Mouse (Mus musculus): ENCODE measurements around the gene Gtf2f2. TPM values are rescaled to one million over a fixed set of nuclear protein-coding genes. Genes with fewer than 3 reads are reported as not detected.
"Not testable (repeated sequence)": the region's sequence is repeated elsewhere in the genome, so short reads cannot be mapped to it uniquely, and the experiment has no call there.

The Gtf2f2 gene
- polyA plus RNA-seq, 1 experiment, result 30.2 TPM

DNA sequence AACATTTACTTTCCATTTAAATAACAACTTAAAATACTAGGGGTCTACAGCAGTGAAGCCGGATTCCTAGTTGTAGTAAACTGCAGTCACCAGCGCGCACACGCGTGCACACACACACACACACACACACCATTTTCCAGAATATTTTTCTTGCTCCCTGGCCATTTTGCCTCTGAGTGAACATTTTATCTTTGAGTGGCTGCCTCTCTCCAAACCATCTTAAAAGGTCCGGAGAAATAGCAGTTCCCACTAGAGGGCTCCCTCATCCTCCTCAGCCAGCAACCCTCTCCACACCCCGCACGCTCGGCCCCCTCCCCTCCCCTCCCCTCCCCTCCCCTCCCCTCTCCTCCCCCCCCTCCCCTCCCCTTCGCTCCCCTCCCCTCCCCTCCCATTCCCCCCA is 140.0 kb downstream of the Gtf2f2 start:
- no peak overlapping the region for H3K4me3 ChIP-seq (ENCODE audit: insufficient read depth, poor library complexity, severe bottlenecking)
- H3K79me3 ChIP-seq (ENCODE audit: low read depth), result no peaks in the 10 kb centered on the region

DNA sequence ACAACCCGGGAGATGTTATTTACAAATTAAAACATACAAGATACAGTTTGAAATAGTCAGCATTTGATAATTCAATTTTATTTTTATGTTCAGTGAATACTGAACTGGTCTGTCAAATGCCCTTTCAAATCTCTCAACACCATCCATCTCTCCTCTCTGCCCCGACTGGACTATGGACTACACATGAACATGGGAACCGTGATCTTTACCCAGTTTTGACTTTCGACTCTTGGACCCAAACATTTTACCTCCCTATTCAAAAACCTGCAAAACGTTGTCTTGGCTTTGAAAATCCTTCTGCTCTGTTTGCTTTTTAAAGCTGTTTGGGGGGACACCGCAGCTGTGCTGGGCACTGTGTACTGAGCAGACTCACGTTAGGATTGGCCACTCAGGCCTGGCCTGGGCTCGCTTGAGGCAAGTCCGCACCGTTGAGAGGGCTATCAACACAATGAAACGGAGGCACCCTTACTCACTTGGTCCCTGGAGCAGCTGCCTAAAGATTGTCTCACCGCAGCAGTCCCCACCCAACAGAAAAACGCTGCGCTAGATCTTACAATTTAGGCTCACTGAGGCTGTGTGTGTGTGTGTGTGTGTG is 140.8 kb downstream of the Gtf2f2 start:
- H3K27me3 ChIP-seq (ENCODE audit: control insufficient read depth, insufficient read depth, insufficient read length), result no peaks in the 10 kb centered on the region
- TF ChIP-seq MYOD1 (IDR thresholded peaks at IDR 0.05; ENCODE audit: control insufficient read depth, insufficient read length, low read depth) (no peak), MAX (IDR thresholded peaks at IDR 0.05) (no peak), USF1 (IDR thresholded peaks at IDR 0.05; ENCODE audit: low read depth) (no peak), MYOG (IDR thresholded peaks at IDR 0.05; ENCODE audit: control insufficient read depth, extremely low read depth, insufficient read length) (no peak), CEBPB (IDR thresholded peaks at IDR 0.05; ENCODE audit: low read depth) (no peak), FOSL1 (IDR thresholded peaks at IDR 0.05; ENCODE audit: insufficient read depth, low read length, poor library complexity, severe bottlenecking) (no peak), CTCF (IDR thresholded peaks at IDR 0.05; ENCODE audit: control insufficient read depth, insufficient read depth, insufficient read length) (no peak)
- H3ac ChIP-seq (ENCODE audit: control insufficient read depth, insufficient read length, low read depth), result no peak overlapping the region
- H3K79me2 ChIP-seq (ENCODE audit: control insufficient read depth, insufficient read depth), result no peaks in the 10 kb centered on the region
- no peaks in the 10 kb centered on the region for H3K36me3 ChIP-seq (ENCODE audit: control insufficient read depth, insufficient read depth)
- no peaks in the 10 kb centered on the region for H3K79me3 ChIP-seq (ENCODE audit: low read depth)
- H3K4me3 ChIP-seq (ENCODE audit: insufficient read depth, poor library complexity, severe bottlenecking), result no peak overlapping the region

More for the DNA sequence above, 140.0 kb downstream of the Gtf2f2 start:
- no peak overlapping the region for H3ac ChIP-seq (ENCODE audit: control insufficient read depth, insufficient read length, low read depth)
- no peaks in the 10 kb centered on the region for H3K79me2 ChIP-seq (ENCODE audit: control insufficient read depth, insufficient read depth)
- H3K27me3 ChIP-seq (ENCODE audit: control insufficient read depth, insufficient read depth, insufficient read length), result no peaks in the 10 kb centered on the region
- H3K36me3 ChIP-seq (ENCODE audit: control insufficient read depth, insufficient read depth), result no peaks in the 10 kb centered on the region
- TF ChIP-seq MYOG (IDR thresholded peaks at IDR 0.05; ENCODE audit: control insufficient read depth, extremely low read depth, insufficient read length) (no peak), CTCF (IDR thresholded peaks at IDR 0.05; ENCODE audit: control insufficient read depth, insufficient read depth, insufficient read length) (no peak), MAX (IDR thresholded peaks at IDR 0.05) (no peak), MYOD1 (IDR thresholded peaks at IDR 0.05; ENCODE audit: control insufficient read depth, insufficient read length, low read depth) (no peak), FOSL1 (IDR thresholded peaks at IDR 0.05; ENCODE audit: insufficient read depth, low read length, poor library complexity, severe bottlenecking) (no peak), CEBPB (IDR thresholded peaks at IDR 0.05; ENCODE audit: low read depth) (no peak), USF1 (IDR thresholded peaks at IDR 0.05; ENCODE audit: low read depth) (no peak)

DNA sequence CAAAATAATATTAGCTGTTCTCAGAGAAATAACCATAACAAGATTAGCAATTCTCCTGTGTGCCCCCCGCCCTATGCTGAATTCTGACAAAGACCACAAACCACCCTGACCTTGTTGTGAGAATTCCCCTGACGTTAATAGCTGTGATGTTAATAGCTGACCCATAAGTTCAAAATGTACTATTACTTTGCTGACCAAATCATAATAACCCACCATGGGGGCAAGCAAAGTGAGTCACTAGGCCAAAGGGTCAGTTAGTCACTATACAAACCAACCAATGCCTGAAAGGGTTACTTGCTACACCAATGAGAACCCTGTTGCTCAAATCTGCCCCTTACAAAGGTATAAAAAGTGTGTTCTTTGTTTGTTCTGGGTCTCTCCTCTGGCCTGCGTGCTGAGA is 142.6 kb downstream of the Gtf2f2 start:
- not testable (repeated sequence) for H3K79me2 ChIP-seq (ENCODE audit: control insufficient read depth, insufficient read depth); H3K79me3 ChIP-seq (ENCODE audit: low read depth); H3ac ChIP-seq (ENCODE audit: control insufficient read depth, insufficient read length, low read depth); H3K4me3 ChIP-seq (ENCODE audit: insufficient read depth, poor library complexity, severe bottlenecking); H3K27me3 ChIP-seq (ENCODE audit: control insufficient read depth, insufficient read depth, insufficient read length); H3K36me3 ChIP-seq (ENCODE audit: control insufficient read depth, insufficient read depth)

DNA sequence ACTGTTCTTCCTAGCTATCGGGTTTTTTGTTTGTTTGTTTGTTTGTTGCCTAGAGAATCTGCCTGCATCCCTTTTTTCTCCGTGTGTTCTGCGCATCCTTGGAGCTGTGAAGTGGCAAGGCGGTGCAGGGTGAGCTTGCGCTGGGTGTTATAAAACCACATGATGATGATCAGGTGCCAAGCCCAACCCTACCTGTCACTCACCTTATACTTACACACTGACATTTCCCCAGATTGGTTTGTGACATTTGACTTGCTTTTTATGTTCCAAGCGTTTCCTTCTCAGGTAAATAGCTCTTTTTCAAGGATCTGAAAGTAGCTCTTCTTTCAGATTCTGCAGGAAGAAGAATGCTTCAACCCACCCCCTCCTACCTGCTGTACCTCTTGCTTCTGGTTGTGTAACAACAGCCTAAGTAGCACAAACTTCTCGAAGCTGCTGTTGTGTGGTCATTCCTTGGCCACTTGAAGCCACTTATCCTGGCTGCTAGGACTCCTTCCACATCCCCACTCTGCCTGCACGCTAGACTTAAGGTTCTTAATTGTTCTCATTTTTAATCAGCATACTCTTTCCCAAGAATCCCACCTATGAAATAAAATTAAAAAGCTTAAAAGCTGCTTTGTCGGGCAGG is 143.8 kb downstream of the Gtf2f2 start:
- TF ChIP-seq CEBPB (IDR thresholded peaks at IDR 0.05; ENCODE audit: low read depth) (no peak), MAX (IDR thresholded peaks at IDR 0.05) (no peak), FOSL1 (IDR thresholded peaks at IDR 0.05; ENCODE audit: insufficient read depth, low read length, poor library complexity, severe bottlenecking) (no peak), USF1 (IDR thresholded peaks at IDR 0.05; ENCODE audit: low read depth) (no peak), MYOD1 (IDR thresholded peaks at IDR 0.05; ENCODE audit: control insufficient read depth, insufficient read length, low read depth) (no peak), MYOG (IDR thresholded peaks at IDR 0.05; ENCODE audit: control insufficient read depth, extremely low read depth, insufficient read length) (no peak), CTCF (IDR thresholded peaks at IDR 0.05; ENCODE audit: control insufficient read depth, insufficient read depth, insufficient read length) (no peak)
- no peaks in the 10 kb centered on the region for H3K79me2 ChIP-seq (ENCODE audit: control insufficient read depth, insufficient read depth)
- no peak overlapping the region for H3K4me3 ChIP-seq (ENCODE audit: insufficient read depth, poor library complexity, severe bottlenecking)
- H3K36me3 ChIP-seq (ENCODE audit: control insufficient read depth, insufficient read depth), result no peaks in the 10 kb centered on the region
- H3K27me3 ChIP-seq (ENCODE audit: control insufficient read depth, insufficient read depth, insufficient read length), result no peaks in the 10 kb centered on the region
- no peak overlapping the region for H3ac ChIP-seq (ENCODE audit: control insufficient read depth, insufficient read length, low read depth)
- H3K79me3 ChIP-seq (ENCODE audit: low read depth), result no peaks in the 10 kb centered on the region

DNA sequence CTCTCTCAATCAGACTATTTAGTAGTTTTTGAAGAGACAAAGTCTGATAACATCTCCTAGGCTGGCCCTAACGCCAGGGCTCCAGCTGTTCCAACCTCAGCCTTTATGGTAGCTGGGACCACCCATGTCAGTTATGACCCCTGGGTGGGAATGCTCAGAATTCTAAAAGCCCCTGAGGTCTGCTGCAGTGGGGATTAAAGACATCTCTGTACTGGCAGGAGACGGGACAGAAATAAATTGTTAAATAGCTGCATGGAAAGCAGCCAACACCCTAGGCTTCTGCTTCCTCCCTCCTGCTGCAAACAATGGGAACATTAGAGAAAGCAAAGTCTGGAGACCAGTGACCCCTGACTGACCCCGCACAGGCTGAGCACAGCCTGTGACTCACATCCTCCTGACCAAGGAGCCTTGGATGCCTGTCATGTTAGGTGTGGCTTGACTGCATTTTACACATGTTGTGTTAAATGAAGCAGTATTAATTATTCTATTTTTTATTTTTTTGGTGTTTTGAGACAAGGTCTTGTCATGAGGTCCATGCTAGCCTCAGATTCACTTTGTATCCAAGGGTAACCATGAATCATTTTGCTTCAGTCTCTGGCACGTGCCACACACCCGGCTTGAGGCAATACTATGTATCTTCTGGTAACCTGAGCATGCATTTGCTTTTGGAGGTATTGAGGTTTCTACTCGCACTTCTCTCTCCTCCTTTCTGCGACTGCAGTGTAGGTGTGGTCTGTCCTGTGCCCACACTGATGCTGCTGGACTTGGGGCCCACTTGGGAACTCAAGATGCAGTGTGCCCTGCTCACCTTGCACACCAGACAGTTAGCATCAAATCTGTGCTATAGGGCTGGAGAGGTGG is 146.9 kb downstream of the Gtf2f2 start:
- Histone ChIP-seq H3K79me3 (ENCODE audit: low read depth) (no peaks in the 10 kb centered on the region), H3K27me3 (ENCODE audit: control insufficient read depth, insufficient read depth, insufficient read length) (no peaks in the 10 kb centered on the region), H3ac (ENCODE audit: control insufficient read depth, insufficient read length, low read depth) (no peak overlapping the region), H3K36me3 (ENCODE audit: control insufficient read depth, insufficient read depth) (no peaks in the 10 kb centered on the region), H3K4me3 (ENCODE audit: insufficient read depth, poor library complexity, severe bottlenecking) (no peak overlapping the region), H3K79me2 (ENCODE audit: control insufficient read depth, insufficient read depth) (no peaks in the 10 kb centered on the region)
- TF ChIP-seq MAX (IDR thresholded peaks at IDR 0.05) (peak; percentile 93), CTCF (IDR thresholded peaks at IDR 0.05; ENCODE audit: control insufficient read depth, insufficient read depth, insufficient read length) (no peak), FOSL1 (IDR thresholded peaks at IDR 0.05; ENCODE audit: insufficient read depth, low read length, poor library complexity, severe bottlenecking) (peak; percentile 86), USF1 (IDR thresholded peaks at IDR 0.05; ENCODE audit: low read depth) (peak; percentile 84), CEBPB (IDR thresholded peaks at IDR 0.05; ENCODE audit: low read depth) (no peak), MYOD1 (IDR thresholded peaks at IDR 0.05; ENCODE audit: control insufficient read depth, insufficient read length, low read depth) (peak; percentile 58), MYOG (IDR thresholded peaks at IDR 0.05; ENCODE audit: control insufficient read depth, extremely low read depth, insufficient read length) (no peak)
